Comparison of ENCODE assay signal across 9 mouse cellular contexts in the genomic region with DNA sequence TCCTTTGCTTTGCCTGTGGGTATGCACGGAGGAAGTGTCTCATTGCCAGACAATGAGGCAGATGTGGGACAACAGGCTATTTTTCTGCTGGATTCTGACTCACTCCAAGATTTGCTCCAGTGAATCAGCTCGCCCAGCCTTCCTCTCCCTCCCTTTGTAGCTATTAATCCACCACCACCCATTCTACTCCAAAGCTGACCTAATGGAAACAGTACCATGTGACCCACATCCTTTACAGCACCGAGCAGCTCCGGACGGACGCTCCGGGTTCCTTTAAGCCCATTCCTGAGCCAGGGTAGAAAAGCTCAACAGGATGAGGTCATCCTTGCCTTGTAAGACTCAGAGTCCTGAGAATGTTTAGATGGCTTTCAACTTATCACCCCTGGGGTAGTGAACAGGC. TPM values are rescaled to one million over a fixed set of nuclear protein-coding genes. Genes with fewer than 3 reads are reported as not detected.
A peak's percentile ranks its signal among the peaks of the same experiment; 100 is the strongest.
DNase-seq lines count a peak whose midpoint lies in the region; ATAC-seq and TF ChIP-seq lines count a peak whose summit lies in the region.
"Had no signal": no experiment of that assay in that cellular context is flagged by ENCODE, and none has a peak within 500 bp of the region (broad histone marks: within the 10 kb centered on the region; RNA-seq: fewer than 3 reads in every experiment).

No protein-coding gene starts in this region.

- H3K36me3 ChIP-seq in intestine, postnatal 0 days (ENCODE audit: control insufficient read depth, insufficient read depth), result no peaks in the 10 kb centered on the region

- 0 out of 2 replicates have a peak, but pooled peaks cover 3% of the 10 kb centered on the region for H3K27me3 ChIP-seq in intestine, postnatal 0 days (replicated peaks; ENCODE audit: control insufficient read depth, insufficient read depth, low read length)

- no peak for TF ChIP-seq CTCF in cortical plate, adult 2 months (IDR thresholded peaks at IDR 0.05; ENCODE audit: extremely low read depth, insufficient read depth, low read length)
- no peak for TF ChIP-seq CTCF in intestine, postnatal 0 days (IDR thresholded peaks at IDR 0.05; ENCODE audit: low read depth)

- no peaks in the 10 kb centered on the region for H3K9me3 ChIP-seq in intestine, postnatal 0 days (ENCODE audit: control insufficient read depth)

- 0 out of 2 replicates have a peak overlapping the region, but pooled peaks have one; percentile 27 for H3K4me2 ChIP-seq in intestine, postnatal 0 days (replicated peaks; ENCODE audit: low read depth)

- H3K9ac ChIP-seq in intestine, postnatal 0 days (ENCODE audit: low read depth, low read length), result no peak overlapping the region

- 51% methylated on average over 7 of the region's 7 CpGs for WGBS in intestine, postnatal 0 days

- ATAC-seq in intestine, postnatal 0 days, result no peak
- no peak for ATAC-seq in megakaryocyte-erythroid progenitor cell, adult 5-6 weeks (replicated peaks; ENCODE audit: low FRiP score, low TSS enrichment, poor library complexity, severe bottlenecking)

- DNase-seq in ovary, postnatal 36 days (ENCODE audit: low spot score), result peak; percentile 30
- no peak for DNase-seq in ovary, postnatal 10 days (ENCODE audit: low spot score)
- DNase-seq in lung, postnatal 10 days, result peak; percentile 89
- no peak for DNase-seq in frontal cortex, postnatal 10 days (ENCODE audit: low spot score in 2 of 2)
- no peak for DNase-seq in retina, postnatal 1 day

- H3K4me3 ChIP-seq in cortical plate, adult 2 months (ENCODE audit: insufficient read depth, low read length), result no peak overlapping the region
- H3K4me3 ChIP-seq in intestine, postnatal 0 days (ENCODE audit: low read depth, low read length), result no peak overlapping the region

- peak overlapping the region; percentile 90 for H3K27ac ChIP-seq in cortical plate, adult 2 months (ENCODE audit: insufficient read depth, low read length)
- H3K27ac ChIP-seq in intestine, postnatal 0 days (ENCODE audit: low read depth, low read length), result no peak overlapping the region

- TF ChIP-seq POLR2A in cortical plate, adult 2 months (IDR thresholded peaks at IDR 0.05; ENCODE audit: extremely low read depth, insufficient read depth, low read length), result no peak; the same call in 1 of the 2 replicates

- peaks cover 6% of the 10 kb centered on the region for H3K4me1 ChIP-seq in cortical plate, adult 2 months (ENCODE audit: control insufficient read depth, insufficient read depth, low read length)
- H3K4me1 ChIP-seq in intestine, postnatal 0 days (replicated peaks; ENCODE audit: control insufficient read depth, insufficient read depth, low read length), result peaks cover 3% of the 10 kb centered on the region; the same call in 1 of the 2 replicates

RNA-seq across cellular contexts. Expression of a gene that starts 2.0 kb away (rescaled TPM):
- polyA plus RNA-seq in cortical plate, adult 2 months (2012; rRNA removed), result 6.3 and 6.8 TPM in 2 replicates
- polyA plus RNA-seq in intestine, postnatal 0 days (2015; fragmentation: Nextera tagmentation; extraction: Ambion mirVana), result 9.8 and 10.6 TPM in 2 replicates
- not detected in 2 replicates for total RNA-seq in megakaryocyte-erythroid progenitor cell, adult 5-6 weeks (2014; fragmentation: Nextera tagmentation)
- total RNA-seq in megakaryocyte-erythroid progenitor cell, adult 5-6 weeks (2017), result not detected in 2 replicates

RNA-seq across cellular contexts. Expression of a gene that starts 11.7 kb away (rescaled TPM):
- polyA plus RNA-seq in cortical plate, adult 2 months (2012; rRNA removed), result not detected in 2 replicates
- not detected in 2 replicates for polyA plus RNA-seq in intestine, postnatal 0 days (2015; fragmentation: Nextera tagmentation; extraction: Ambion mirVana)
- total RNA-seq in megakaryocyte-erythroid progenitor cell, adult 5-6 weeks (2014; fragmentation: Nextera tagmentation), result not detected in 2 replicates
- not detected in 2 replicates for total RNA-seq in megakaryocyte-erythroid progenitor cell, adult 5-6 weeks (2017)
- polyA plus RNA-seq: limb, embryonic 11.5 days had no signal

Comparison
In these comparisons a context has a peak if more than half of its experiments do, and no peak if none do; other contexts are left out.
1. DNase-seq: peak in ovary, postnatal 36 days (single experiment) and lung, postnatal 10 days (single experiment); none in ovary, postnatal 10 days (single experiment), frontal cortex, postnatal 10 days (0 of 2) and retina, postnatal 1 day (single experiment).